Mouse (Mus musculus): ENCODE measurements around the gene Olfr190. TPM values are rescaled to one million over a fixed set of nuclear protein-coding genes. Genes with fewer than 3 reads are reported as not detected.

Olfr190 gene
- total RNA-seq, 2 experiments from 2014 or later, result not detected

DNA sequence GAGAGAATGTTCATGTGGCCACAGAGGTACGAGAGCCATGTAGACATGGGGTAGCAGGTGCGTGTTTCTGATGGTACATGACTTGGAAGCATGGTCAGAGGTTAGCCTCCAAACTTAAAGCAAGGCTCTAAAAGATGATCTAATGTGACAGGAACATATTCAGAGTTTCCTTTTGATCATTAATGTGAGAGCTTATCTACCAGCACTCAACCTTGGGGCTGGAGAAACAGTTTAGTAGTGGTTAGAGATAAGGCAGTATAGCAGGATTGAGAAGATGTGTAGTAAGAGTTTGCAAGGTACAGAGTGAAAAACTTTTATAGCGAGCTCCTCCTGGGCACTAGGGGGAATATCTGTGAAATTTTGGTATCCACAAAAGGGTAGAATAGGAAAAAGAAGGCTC is 32.0 kb downstream of the Olfr190 start:
- no peak for DNase-seq (ENCODE audit: extremely low spot score in 1 of 2, low spot score in 2 of 2)
- H3K27ac ChIP-seq, result no peak overlapping the region
- TF ChIP-seq CTCF (IDR thresholded peaks at IDR 0.05), result no peak
- no peak overlapping the region for H3K4me3 ChIP-seq
- intact Hi-C loops (cut with DNase I), result no loop called here

DNA sequence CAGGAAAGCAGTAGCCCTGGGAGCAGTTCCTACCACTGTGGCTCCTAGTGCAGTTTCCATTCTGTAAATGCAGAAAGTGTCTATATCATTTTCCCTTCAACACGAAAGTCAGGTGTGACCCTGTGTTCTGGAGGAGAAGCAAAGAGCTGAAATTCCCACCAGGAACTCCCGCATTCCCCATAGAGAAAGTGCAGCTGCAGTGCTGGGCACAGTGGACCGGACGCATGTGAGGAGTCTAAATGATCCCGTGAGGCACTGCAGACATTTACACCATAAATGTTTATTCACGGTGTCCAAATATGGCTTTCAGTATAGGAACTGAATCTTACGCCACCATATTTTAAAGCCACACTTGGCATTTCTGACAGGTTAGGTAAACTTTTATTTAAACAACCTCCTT is 38.1 kb downstream of the Olfr190 start, which contains the start of gene Olfr187:
Gene Olfr187 (minus strand): TSS at position 58 of the 400 bp plus-strand sequence.
- no peak within 1 kb of the TSS for H3K27ac ChIP-seq
- no peak for TF ChIP-seq CTCF (IDR thresholded peaks at IDR 0.05)
- no peak within 1 kb of the TSS for H3K4me3 ChIP-seq
- intact Hi-C loops (cut with DNase I), result no loop called here
- no peak for DNase-seq (ENCODE audit: extremely low spot score in 1 of 2, low spot score in 2 of 2)

DNA sequence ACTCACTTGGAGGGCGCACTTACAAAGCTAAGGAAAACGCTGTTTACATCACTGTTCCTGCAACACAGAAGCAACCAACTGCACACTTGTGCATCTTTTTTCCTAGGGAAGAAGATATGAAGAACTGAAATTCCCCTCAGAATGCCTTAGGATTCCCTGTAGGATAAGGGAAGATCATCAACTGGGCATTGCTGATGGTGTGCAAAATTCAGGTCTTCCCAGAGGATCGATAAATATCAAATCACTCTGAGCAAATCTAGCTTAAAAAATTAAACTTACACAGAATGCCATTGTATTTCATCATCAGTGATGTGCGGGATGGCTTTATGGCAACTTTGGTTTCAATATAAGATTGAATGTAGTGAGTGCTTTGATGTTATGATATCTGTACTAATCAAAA is 47.6 kb downstream of the Olfr190 start, which contains the start of gene Olfr186:
Gene Olfr186 (minus strand): TSS at position 101 of the 400 bp plus-strand sequence.
- no peak for TF ChIP-seq CTCF (IDR thresholded peaks at IDR 0.05)
- intact Hi-C loops (cut with DNase I), result no loop called here
- H3K4me3 ChIP-seq, result no peak within 1 kb of the TSS
- H3K27ac ChIP-seq, result no peak within 1 kb of the TSS
- no peak for DNase-seq (ENCODE audit: extremely low spot score in 1 of 2, low spot score in 2 of 2)

Other genes with a start within 250 kb of the Olfr190 start
- not detected for gene Olfr177, start 203.2 kb downstream of the Olfr190 start, total RNA-seq (2021)
- gene Olfr178, start 185.9 kb downstream of the Olfr190 start, total RNA-seq (2021), result not detected
- gene Olfr181, start 149.2 kb downstream of the Olfr190 start, total RNA-seq (2021), result not detected
- not detected for gene Olfr180, start 148.6 kb downstream of the Olfr190 start, total RNA-seq (2021)
- not detected for gene Olfr183, start 82.6 kb downstream of the Olfr190 start, total RNA-seq (2021)
- not detected for gene Olfr186, start 47.7 kb downstream of the Olfr190 start, total RNA-seq (2021)
- gene Olfr187, start 38.2 kb downstream of the Olfr190 start, total RNA-seq (2021), result not detected
- not detected for gene Olfr191, start 11.8 kb upstream of the Olfr190 start, total RNA-seq (2021)
- gene Olfr193, start 33.9 kb upstream of the Olfr190 start, total RNA-seq (2021), result not detected
- not detected for gene Olfr194, start 43.1 kb upstream of the Olfr190 start, total RNA-seq (2021)
- not detected for gene Olfr195, start 69.0 kb upstream of the Olfr190 start, total RNA-seq (2021)
- gene Olfr196, start 92.4 kb upstream of the Olfr190 start, total RNA-seq (2021), result not detected
- gene Olfr198, start 125.5 kb upstream of the Olfr190 start, total RNA-seq (2021), result not detected
- not detected for gene Olfr199, start 141.8 kb upstream of the Olfr190 start, total RNA-seq (2021)
- gene Olfr201, start 194.6 kb upstream of the Olfr190 start, total RNA-seq (2021), result not detected
- gene Olfr202, start 208.8 kb upstream of the Olfr190 start, total RNA-seq (2021), result not detected
- not detected for gene Olfr203, start 220.9 kb upstream of the Olfr190 start, total RNA-seq (2021)
- not detected for gene Olfr204, start 240.2 kb upstream of the Olfr190 start, total RNA-seq (2021)

Measured in left cerebral cortex, adult 2 months (tissue).